Mouse (Mus musculus): ENCODE data around the gene Bcam. TPM values are rescaled to one million over a fixed set of nuclear protein-coding genes. Genes with fewer than 3 reads are reported as not detected.

Gene Bcam
- polyA plus RNA-seq, 1 experiment from 2014 or later: 17.5 TPM

- ATAC-seq (ENCODE audit: low FRiP score): no peak
- 91% methylated on average over 6 of the region's 6 CpGs for WGBS
- H3K36me3 ChIP-seq (replicated peaks; ENCODE audit: control insufficient read depth, insufficient read depth): peaks cover 46% of the 10 kb centered on the region
- no peak overlapping the region for H3K4me2 ChIP-seq (replicated peaks)
- no peaks in the 10 kb centered on the region for H3K27me3 ChIP-seq (ENCODE audit: control insufficient read depth, insufficient read depth, low read length)
- H3K9ac ChIP-seq: no peak overlapping the region
- no peak overlapping the region for H3K27ac ChIP-seq
- H3K9me3 ChIP-seq (ENCODE audit: control insufficient read depth, low read length): peaks cover 9% of the 10 kb centered on the region; the same call in 1 of the 2 replicates
- H3K4me1 ChIP-seq (replicated peaks; ENCODE audit: control insufficient read depth, insufficient read depth, low read length): no peaks in the 10 kb centered on the region
- no peak overlapping the region for H3K4me3 ChIP-seq (replicated peaks; ENCODE audit: low read length)
- no peak for DNase-seq (ENCODE audit: low spot score)
Observed at GRCm38 (mm10) chr7:19722754-19723195, 48.0 kb downstream of the Bcam start.

GRCm38 (mm10) chr7:19719200-19719599 is 51.6 kb downstream of the Bcam start:
- ATAC-seq (ENCODE audit: low FRiP score): no peak
- DNase-seq (ENCODE audit: low spot score): no peak
- no peak overlapping the region for H3K27ac ChIP-seq
- no peaks in the 10 kb centered on the region for H3K27me3 ChIP-seq (ENCODE audit: control insufficient read depth, insufficient read depth, low read length)
- 94% methylated on average over 4 of the region's 4 CpGs for WGBS
- no peak overlapping the region for H3K4me3 ChIP-seq (replicated peaks; ENCODE audit: low read length)
- H3K4me2 ChIP-seq (replicated peaks): no peak overlapping the region
- H3K4me1 ChIP-seq (replicated peaks; ENCODE audit: control insufficient read depth, insufficient read depth, low read length): peaks cover 12% of the 10 kb centered on the region
- peaks cover 9% of the 10 kb centered on the region; the same call in 1 of the 2 replicates for H3K9me3 ChIP-seq (ENCODE audit: control insufficient read depth, low read length)
- H3K9ac ChIP-seq: no peak overlapping the region
- peaks cover 12% of the 10 kb centered on the region for H3K36me3 ChIP-seq (replicated peaks; ENCODE audit: control insufficient read depth, insufficient read depth)

- Histone ChIP-seq H3K36me3 (replicated peaks; ENCODE audit: control insufficient read depth, insufficient read depth) (peaks cover 5% of the 10 kb centered on the region), H3K27ac (no peak overlapping the region), H3K4me2 (replicated peaks) (no peak overlapping the region), H3K9me3 (ENCODE audit: control insufficient read depth, low read length) (peaks cover 9% of the 10 kb centered on the region; the same call in 1 of the 2 replicates), H3K4me3 (replicated peaks; ENCODE audit: low read length) (no peak overlapping the region), H3K4me1 (replicated peaks; ENCODE audit: control insufficient read depth, insufficient read depth, low read length) (peaks cover 19% of the 10 kb centered on the region), H3K27me3 (ENCODE audit: control insufficient read depth, insufficient read depth, low read length) (no peaks in the 10 kb centered on the region), H3K9ac (no peak overlapping the region)
- DNase-seq (ENCODE audit: low spot score) (no peak), ATAC-seq (ENCODE audit: low FRiP score) (no peak)
- WGBS: 94% methylated on average over 5 of the region's 5 CpGs
Observed at GRCm38 (mm10) chr7:19718297-19718952, 52.4 kb downstream of the Bcam start.

GRCm38 (mm10) chr7:19717346-19717745 is 53.5 kb downstream of the Bcam start:
- peaks cover 21% of the 10 kb centered on the region for H3K4me1 ChIP-seq (replicated peaks; ENCODE audit: control insufficient read depth, insufficient read depth, low read length)
- no peak for DNase-seq (ENCODE audit: low spot score)
- no peak overlapping the region for H3K27ac ChIP-seq
- no peak overlapping the region for H3K9ac ChIP-seq
- H3K27me3 ChIP-seq (ENCODE audit: control insufficient read depth, insufficient read depth, low read length): no peaks in the 10 kb centered on the region
- no peak overlapping the region for H3K4me2 ChIP-seq (replicated peaks)
- peaks cover 6% of the 10 kb centered on the region; the same call in 1 of the 2 replicates for H3K36me3 ChIP-seq (replicated peaks; ENCODE audit: control insufficient read depth, insufficient read depth)
- WGBS: 93% methylated on average over 4 of the region's 4 CpGs
- peaks cover 9% of the 10 kb centered on the region; the same call in 1 of the 2 replicates for H3K9me3 ChIP-seq (ENCODE audit: control insufficient read depth, low read length)
- H3K4me3 ChIP-seq (replicated peaks; ENCODE audit: low read length): no peak overlapping the region
- ATAC-seq (ENCODE audit: low FRiP score): no peak

- Histone ChIP-seq H3K36me3 (replicated peaks; ENCODE audit: control insufficient read depth, insufficient read depth) (peaks cover 11% of the 10 kb centered on the region), H3K27me3 (ENCODE audit: control insufficient read depth, insufficient read depth, low read length) (no peaks in the 10 kb centered on the region), H3K4me3 (replicated peaks; ENCODE audit: low read length) (no peak overlapping the region), H3K4me2 (replicated peaks) (peak overlapping the region; percentile 55), H3K27ac (peak overlapping the region; percentile 92), H3K4me1 (replicated peaks; ENCODE audit: control insufficient read depth, insufficient read depth, low read length) (peaks cover 21% of the 10 kb centered on the region), H3K9ac (peak overlapping the region; percentile 60), H3K9me3 (ENCODE audit: control insufficient read depth, low read length) (peaks cover 9% of the 10 kb centered on the region; the same call in 1 of the 2 replicates)
- WGBS: 82% methylated on average over 2 of the region's 2 CpGs
- DNase-seq (ENCODE audit: low spot score) (no peak), ATAC-seq (ENCODE audit: low FRiP score) (no peak)
Observed at GRCm38 (mm10) chr7:19716822-19717221, 54.0 kb downstream of the Bcam start.

GRCm38 (mm10) chr7:19716055-19716682 is 54.6 kb downstream of the Bcam start:
- Histone ChIP-seq H3K4me3 (replicated peaks; ENCODE audit: low read length) (peak overlapping the region; percentile 32), H3K27me3 (ENCODE audit: control insufficient read depth, insufficient read depth, low read length) (no peaks in the 10 kb centered on the region), H3K9me3 (ENCODE audit: control insufficient read depth, low read length) (peaks cover 8% of the 10 kb centered on the region; the same call in 1 of the 2 replicates), H3K4me1 (replicated peaks; ENCODE audit: control insufficient read depth, insufficient read depth, low read length) (peaks cover 21% of the 10 kb centered on the region), H3K9ac (peak overlapping the region; percentile 60), H3K4me2 (replicated peaks) (peak overlapping the region; percentile 55), H3K27ac (peak overlapping the region; percentile 92), H3K36me3 (replicated peaks; ENCODE audit: control insufficient read depth, insufficient read depth) (peaks cover 18% of the 10 kb centered on the region)
- 5% methylated on average over 18 of the region's 18 CpGs for WGBS
- DNase-seq (ENCODE audit: low spot score) (no peak), ATAC-seq (ENCODE audit: low FRiP score) (no peak)

GRCm38 (mm10) chr7:19715239-19716054 is 55.4 kb downstream of the Bcam start, which contains the start of gene Tomm40:
Gene Tomm40, minus strand, starts transcription at chr7:19715438.
- DNase-seq (ENCODE audit: low spot score) (peak; percentile 99), ATAC-seq (ENCODE audit: low FRiP score) (peak; percentile 99)
- Histone ChIP-seq H3K4me2 (replicated peaks) (peak within 1 kb of the TSS; percentile 72), H3K27me3 (ENCODE audit: control insufficient read depth, insufficient read depth, low read length) (no peaks in the 10 kb centered on the region), H3K27ac (peak within 1 kb of the TSS; percentile 92), H3K9me3 (ENCODE audit: control insufficient read depth, low read length) (peaks cover under 1% of the 10 kb centered on the region; the same call in 1 of the 2 replicates), H3K36me3 (replicated peaks; ENCODE audit: control insufficient read depth, insufficient read depth) (peaks cover 25% of the 10 kb centered on the region), H3K4me3 (replicated peaks; ENCODE audit: low read length) (peak within 1 kb of the TSS; percentile 61), H3K9ac (peak within 1 kb of the TSS; percentile 81), H3K4me1 (replicated peaks; ENCODE audit: control insufficient read depth, insufficient read depth, low read length) (peaks cover 21% of the 10 kb centered on the region)
- WGBS: under 1% methylated on average over 53 of the region's 59 CpGs

GRCm38 (mm10) chr7:19714836-19715235 is 56.0 kb downstream of the Bcam start:
- ATAC-seq (ENCODE audit: low FRiP score) (no peak), DNase-seq (ENCODE audit: low spot score) (no peak)
- peak overlapping the region; percentile 63 for H3K27ac ChIP-seq
- no peaks in the 10 kb centered on the region for H3K27me3 ChIP-seq (ENCODE audit: control insufficient read depth, insufficient read depth, low read length)
- under 1% methylated on average over 37 of the region's 39 CpGs for WGBS
- peak overlapping the region; percentile 61 for H3K4me3 ChIP-seq (replicated peaks; ENCODE audit: low read length)
- H3K36me3 ChIP-seq (replicated peaks; ENCODE audit: control insufficient read depth, insufficient read depth): peaks cover 28% of the 10 kb centered on the region
- peaks cover 21% of the 10 kb centered on the region for H3K4me1 ChIP-seq (replicated peaks; ENCODE audit: control insufficient read depth, insufficient read depth, low read length)
- peak overlapping the region; percentile 81 for H3K9ac ChIP-seq
- H3K4me2 ChIP-seq (replicated peaks): peak overlapping the region; percentile 72
- no peaks in the 10 kb centered on the region for H3K9me3 ChIP-seq (ENCODE audit: control insufficient read depth, low read length)

- H3K27ac ChIP-seq: no peak overlapping the region
- H3K4me1 ChIP-seq (replicated peaks; ENCODE audit: control insufficient read depth, insufficient read depth, low read length): peaks cover 21% of the 10 kb centered on the region
- H3K36me3 ChIP-seq (replicated peaks; ENCODE audit: control insufficient read depth, insufficient read depth): peaks cover 40% of the 10 kb centered on the region
- no peak overlapping the region for H3K9ac ChIP-seq
- H3K4me2 ChIP-seq (replicated peaks): no peak overlapping the region; the same call in 1 of the 2 replicates
- no peak for DNase-seq (ENCODE audit: low spot score)
- H3K27me3 ChIP-seq (ENCODE audit: control insufficient read depth, insufficient read depth, low read length): no peaks in the 10 kb centered on the region
- 88% methylated on average over 9 of the region's 9 CpGs for WGBS
- H3K4me3 ChIP-seq (replicated peaks; ENCODE audit: low read length): no peak overlapping the region
- no peaks in the 10 kb centered on the region for H3K9me3 ChIP-seq (ENCODE audit: control insufficient read depth, low read length)
- ATAC-seq (ENCODE audit: low FRiP score): no peak
Observed at GRCm38 (mm10) chr7:19713598-19713997, 57.2 kb downstream of the Bcam start.

All from hindbrain, embryonic 14.5 days (tissue).